Mouse (Mus musculus) ovary, adult 18-20 months (tissue): ENCODE measurements around the gene Wdr5.
A peak's percentile ranks its signal among the peaks of the same experiment; 100 is the strongest.

Experiments
- DNase-seq: peaks from one replicate; pipeline ENCODE4 v3.0.0; 2022; ENCODE audit warnings: low spot score, mixed read lengths

Wdr5 gene

GRCm38 (mm10) chr2:27552620-27553287, 37.8 kb downstream of the Wdr5 start:
- peak; percentile 36 for DNase-seq

GRCm38 (mm10) chr2:27554308-27554707, 39.4 kb downstream of the Wdr5 start:
- no peak for DNase-seq

- DNase-seq = no peak
Observed at GRCm38 (mm10) chr2:27556921-27557320, 42.0 kb downstream of the Wdr5 start.

- peak; percentile 27 for DNase-seq
Observed at GRCm38 (mm10) chr2:27560708-27561123, 45.8 kb downstream of the Wdr5 start.

- no peak for DNase-seq
Observed at GRCm38 (mm10) chr2:27561159-27561558, 46.2 kb downstream of the Wdr5 start.

- DNase-seq = no peak
Observed at GRCm38 (mm10) chr2:27561829-27562228, 46.9 kb downstream of the Wdr5 start.

GRCm38 (mm10) chr2:27563641-27564148, 48.7 kb downstream of the Wdr5 start:
- no peak for DNase-seq

GRCm38 (mm10) chr2:27564694-27565093, 49.7 kb downstream of the Wdr5 start:
- no peak for DNase-seq

GRCm38 (mm10) chr2:27565316-27566103, 50.6 kb downstream of the Wdr5 start:
- no peak for DNase-seq

GRCm38 (mm10) chr2:27570856-27571255, 55.9 kb downstream of the Wdr5 start:
- DNase-seq = no peak

GRCm38 (mm10) chr2:27572261-27572793, 57.4 kb downstream of the Wdr5 start:
- no peak for DNase-seq

- peak; percentile 44 for DNase-seq
Observed at GRCm38 (mm10) chr2:27572928-27573627, 58.1 kb downstream of the Wdr5 start.

- no peak for DNase-seq
Observed at GRCm38 (mm10) chr2:27573628-27573966, 58.6 kb downstream of the Wdr5 start.

GRCm38 (mm10) chr2:27576416-27576815, 61.5 kb downstream of the Wdr5 start:
- DNase-seq = no peak

GRCm38 (mm10) chr2:27578552-27578951, 63.6 kb downstream of the Wdr5 start:
- DNase-seq = no peak

- no peak for DNase-seq
Observed at GRCm38 (mm10) chr2:27582112-27582511, 67.2 kb downstream of the Wdr5 start.

- no peak for DNase-seq
Observed at GRCm38 (mm10) chr2:27583019-27583418, 68.1 kb downstream of the Wdr5 start.

- no peak for DNase-seq
Observed at GRCm38 (mm10) chr2:27584546-27584945, 69.6 kb downstream of the Wdr5 start.
